Mouse (Mus musculus) cerebellum, postnatal 36 days (tissue): Measurements from ENCODE around the gene Klk8.

Source experiments
- DNase-seq, 2 experiments: peaks; one replicate each; pipeline ENCODE4 v3.0.0; 2021 to 2022; ENCODE audit warnings: mixed read lengths in 2 of 2

Klk8 gene

GRCm38 (mm10) chr7:43796355-43796754, 1.0 kb upstream of the Klk8 start:
- DNase-seq: no peak

GRCm38 (mm10) chr7:43797844-43798462, 576 bp downstream of the Klk8 start:
- DNase-seq: no peak

- DNase-seq: no peak
These were observed 2.5 kb downstream of the Klk8 start for GRCm38 (mm10) chr7:43799876-43800275.

- DNase-seq: no peak
These were observed 13.6 kb downstream of the Klk8 start, which contains the start of gene Klk7 for GRCm38 (mm10) chr7:43810994-43811393. Gene Klk7 (plus strand): TSS chr7:43811294.

- no peak for DNase-seq
These were observed 17.8 kb downstream of the Klk8 start for GRCm38 (mm10) chr7:43815211-43815610.

- DNase-seq: no peak
These were observed 19.4 kb downstream of the Klk8 start for GRCm38 (mm10) chr7:43816746-43817145.

GRCm38 (mm10) chr7:43821581-43821980, 24.2 kb downstream of the Klk8 start:
- DNase-seq: no peak

GRCm38 (mm10) chr7:43824199-43824598, 26.8 kb downstream of the Klk8 start, which contains the start of gene Klk6:
Gene Klk6 (plus strand): TSS chr7:43824499.
- DNase-seq: no peak

- DNase-seq: no peak
These were observed 28.7 kb downstream of the Klk8 start for GRCm38 (mm10) chr7:43826056-43826455.

- no peak for DNase-seq
These were observed 30.3 kb downstream of the Klk8 start for GRCm38 (mm10) chr7:43827706-43828105.

GRCm38 (mm10) chr7:43829006-43829405, 31.6 kb downstream of the Klk8 start:
- DNase-seq: no peak

GRCm38 (mm10) chr7:43841701-43842100, 44.3 kb downstream of the Klk8 start, which contains the start of gene Klk5:
Gene Klk5 (plus strand): TSS chr7:43841971.
- DNase-seq: no peak

- DNase-seq: no peak
These were observed 46.4 kb downstream of the Klk8 start for GRCm38 (mm10) chr7:43843801-43844200.

GRCm38 (mm10) chr7:43851616-43852015, 54.2 kb downstream of the Klk8 start:
- no peak for DNase-seq
